Mouse (Mus musculus) hindbrain, embryonic 12.5 days (tissue): ENCODE measurements around the gene Lingo1. TPM values are rescaled to one million over a fixed set of nuclear protein-coding genes. Genes with fewer than 3 reads are reported as not detected.

Source experiments
- ATAC-seq: fragments of 200-750 bp; cut with Nextera tagmentation; 2 replicates; pipeline ENCODE4 v1.8.0; 2017; ENCODE audit warnings: moderate TSS enrichment; ENCODE audit not compliant: low FRiP score
- H3K27ac ChIP-seq: fragments of 300-500 bp; sonication (generic); 2 replicates; pipeline ENCODE4 v1.5.1; 2016; ENCODE audit warnings: mild to moderate bottlenecking
- H3K27me3 ChIP-seq: fragments of 300-500 bp; sonication (generic); 2 replicates; pipeline ENCODE4 v1.6.1; 2016; ENCODE audit warnings: mild to moderate bottlenecking
- H3K36me3 ChIP-seq: fragments of 300-500 bp; sonication (generic); 2 replicates; pipeline ENCODE4 v1.6.1; 2016; ENCODE audit warnings: mild to moderate bottlenecking
- H3K4me1 ChIP-seq: fragments of 300-500 bp; sonication (generic); 2 replicates; pipeline ENCODE4 v1.6.1; 2016
- H3K4me2 ChIP-seq: fragments of 300-500 bp; sonication (generic); replicated peaks from 2 replicates; pipeline ENCODE4 v1.6.1; 2016; ENCODE audit warnings: mild to moderate bottlenecking
- H3K4me3 ChIP-seq: fragments of 300-500 bp; sonication (generic); 2 replicates; pipeline ENCODE4 v1.5.1; 2016; ENCODE audit warnings: mild to moderate bottlenecking
- H3K9ac ChIP-seq: fragments of 300-500 bp; sonication (generic); 2 replicates; pipeline ENCODE4 v1.6.1; 2016; ENCODE audit warnings: mild to moderate bottlenecking, moderate library complexity
- H3K9me3 ChIP-seq: fragments of 300-500 bp; sonication (generic); replicated peaks from 2 replicates; pipeline ENCODE4 v1.6.1; 2016; ENCODE audit warnings: mild to moderate bottlenecking
- WGBS: fragments of 180-500 bp; shearing (Covaris S2); methylation state at CpG from one replicate; pipeline ENCODE4 v1.1.7; 2016; 5-methylcytosine and 5-hydroxymethylcytosine counted together
- polyA plus RNA-seq: library from polyadenylated mRNA; unstranded; fragments of >200 nt; fragmentation: Nextera tagmentation; extraction: Ambion mirVana; gene quantifications from 2 replicates; pipeline ENCODE4 v1.2.1, GENCODE M21; 2016

Gene Lingo1
- polyA plus RNA-seq, 1 experiment from 2014 or later: 35.6 TPM

- Histone ChIP-seq H3K4me1 (peaks cover 12% of the 10 kb centered on the region), H3K4me2 (no peak overlapping the region), H3K9me3 (no peaks in the 10 kb centered on the region), H3K27ac (no peak overlapping the region), H3K36me3 (no peaks in the 10 kb centered on the region), H3K9ac (no peak overlapping the region), H3K27me3 (peaks cover 3% of the 10 kb centered on the region), H3K4me3 (no peak overlapping the region)
- WGBS: 47% methylated on average over 6 of the region's 6 CpGs
- ATAC-seq: no peak
These were observed 22.0 kb downstream of the Lingo1 start for GRCm38 (mm10) chr9:56774231-56774630.

GRCm38 (mm10) chr9:56773666-56774065, 22.6 kb downstream of the Lingo1 start:
- WGBS: 75% methylated on average over 7 of the region's 7 CpGs
- Histone ChIP-seq H3K4me2 (no peak overlapping the region), H3K27ac (no peak overlapping the region), H3K36me3 (no peaks in the 10 kb centered on the region), H3K9ac (0 out of 2 replicates have a peak overlapping the region, but pooled peaks have one; percentile 23), H3K27me3 (peaks cover 3% of the 10 kb centered on the region), H3K4me1 (peaks cover 12% of the 10 kb centered on the region), H3K9me3 (no peaks in the 10 kb centered on the region), H3K4me3 (no peak overlapping the region)
- ATAC-seq: no peak

- Histone ChIP-seq H3K27me3 (no peaks in the 10 kb centered on the region), H3K4me2 (no peak overlapping the region), H3K4me1 (peaks cover 11% of the 10 kb centered on the region), H3K9ac (no peak overlapping the region), H3K9me3 (no peaks in the 10 kb centered on the region), H3K36me3 (no peaks in the 10 kb centered on the region), H3K4me3 (no peak overlapping the region), H3K27ac (no peak overlapping the region)
- 60% methylated on average over 9 of the region's 9 CpGs for WGBS
- peak; percentile 72 for ATAC-seq
These were observed 28.6 kb downstream of the Lingo1 start for GRCm38 (mm10) chr9:56767653-56768136.

- no peak overlapping the region for H3K9ac ChIP-seq
- H3K27ac ChIP-seq: no peak overlapping the region
- H3K36me3 ChIP-seq: no peaks in the 10 kb centered on the region
- WGBS: 60% methylated on average over 11 of the region's 11 CpGs
- no peak overlapping the region for H3K4me3 ChIP-seq
- ATAC-seq: no peak
- H3K4me1 ChIP-seq: peaks cover 11% of the 10 kb centered on the region
- H3K27me3 ChIP-seq: no peaks in the 10 kb centered on the region
- H3K9me3 ChIP-seq: no peaks in the 10 kb centered on the region
- no peak overlapping the region for H3K4me2 ChIP-seq
These were observed 29.5 kb downstream of the Lingo1 start for GRCm38 (mm10) chr9:56766629-56767357.

- Histone ChIP-seq H3K9ac (no peak overlapping the region), H3K4me3 (no peak overlapping the region), H3K9me3 (no peaks in the 10 kb centered on the region), H3K4me2 (no peak overlapping the region), H3K27ac (no peak overlapping the region), H3K27me3 (no peaks in the 10 kb centered on the region), H3K4me1 (peaks cover 22% of the 10 kb centered on the region), H3K36me3 (no peaks in the 10 kb centered on the region)
- no peak for ATAC-seq
- WGBS: 81% methylated on average over 9 of the region's 9 CpGs
These were observed 34.1 kb downstream of the Lingo1 start for GRCm38 (mm10) chr9:56762106-56762562.

- ATAC-seq: no peak
- H3K4me3 ChIP-seq: no peak overlapping the region
- H3K9me3 ChIP-seq: no peaks in the 10 kb centered on the region
- H3K9ac ChIP-seq: no peak overlapping the region
- H3K4me2 ChIP-seq: no peak overlapping the region
- H3K27ac ChIP-seq: 0 out of 2 replicates have a peak overlapping the region, but pooled peaks have one; percentile 7
- H3K36me3 ChIP-seq: no peaks in the 10 kb centered on the region
- peaks cover 17% of the 10 kb centered on the region for H3K4me1 ChIP-seq
- WGBS: 22% methylated on average over 11 of the region's 11 CpGs
- peaks cover 4% of the 10 kb centered on the region; the same call in 1 of the 2 replicates for H3K27me3 ChIP-seq
These were observed 38.5 kb downstream of the Lingo1 start for GRCm38 (mm10) chr9:56757791-56758190.

- H3K9ac ChIP-seq: no peak overlapping the region
- peaks cover 4% of the 10 kb centered on the region; the same call in 1 of the 2 replicates for H3K27me3 ChIP-seq
- H3K27ac ChIP-seq: no peak overlapping the region
- no peaks in the 10 kb centered on the region for H3K36me3 ChIP-seq
- ATAC-seq: no peak
- no peak overlapping the region for H3K4me3 ChIP-seq
- 95% methylated on average over 5 of the region's 5 CpGs for WGBS
- peaks cover 13% of the 10 kb centered on the region for H3K4me1 ChIP-seq
- no peak overlapping the region for H3K4me2 ChIP-seq
- no peaks in the 10 kb centered on the region for H3K9me3 ChIP-seq
These were observed 41.1 kb downstream of the Lingo1 start for GRCm38 (mm10) chr9:56755119-56755518.

GRCm38 (mm10) chr9:56753386-56753785, 42.9 kb downstream of the Lingo1 start:
- Histone ChIP-seq H3K27me3 (peaks cover 4% of the 10 kb centered on the region; the same call in 1 of the 2 replicates), H3K9me3 (no peaks in the 10 kb centered on the region), H3K36me3 (no peaks in the 10 kb centered on the region), H3K27ac (no peak overlapping the region), H3K4me2 (no peak overlapping the region), H3K9ac (no peak overlapping the region), H3K4me3 (no peak overlapping the region), H3K4me1 (peaks cover 12% of the 10 kb centered on the region)
- 68% methylated on average over 6 of the region's 6 CpGs for WGBS
- ATAC-seq: no peak

GRCm38 (mm10) chr9:56748056-56748455, 48.2 kb downstream of the Lingo1 start:
- Histone ChIP-seq H3K4me3 (no peak overlapping the region), H3K27ac (no peak overlapping the region), H3K36me3 (no peaks in the 10 kb centered on the region), H3K9ac (no peak overlapping the region), H3K9me3 (no peaks in the 10 kb centered on the region), H3K27me3 (no peaks in the 10 kb centered on the region), H3K4me2 (no peak overlapping the region), H3K4me1 (peaks cover 17% of the 10 kb centered on the region)
- no peak for ATAC-seq
- WGBS: 56% methylated on average over 5 of the region's 5 CpGs

GRCm38 (mm10) chr9:56746926-56747294, 49.4 kb downstream of the Lingo1 start:
- H3K4me3 ChIP-seq: no peak overlapping the region
- no peaks in the 10 kb centered on the region for H3K27me3 ChIP-seq
- no peaks in the 10 kb centered on the region for H3K9me3 ChIP-seq
- H3K4me2 ChIP-seq: no peak overlapping the region
- H3K9ac ChIP-seq: no peak overlapping the region
- 57% methylated on average over 4 of the region's 4 CpGs for WGBS
- peaks cover 17% of the 10 kb centered on the region for H3K4me1 ChIP-seq
- no peaks in the 10 kb centered on the region for H3K36me3 ChIP-seq
- ATAC-seq: no peak
- no peak overlapping the region for H3K27ac ChIP-seq

GRCm38 (mm10) chr9:56746195-56746925, 49.9 kb downstream of the Lingo1 start:
- Histone ChIP-seq H3K4me1 (peaks cover 17% of the 10 kb centered on the region), H3K27ac (no peak overlapping the region), H3K9ac (no peak overlapping the region), H3K9me3 (no peaks in the 10 kb centered on the region), H3K4me3 (no peak overlapping the region), H3K4me2 (no peak overlapping the region), H3K36me3 (no peaks in the 10 kb centered on the region), H3K27me3 (no peaks in the 10 kb centered on the region)
- ATAC-seq: peak; percentile 63
- 73% methylated on average over 14 of the region's 14 CpGs for WGBS

- H3K36me3 ChIP-seq: no peaks in the 10 kb centered on the region
- H3K4me1 ChIP-seq: peaks cover 17% of the 10 kb centered on the region
- ATAC-seq: no peak
- H3K4me2 ChIP-seq: no peak overlapping the region
- WGBS: 48% methylated on average over 5 of the region's 5 CpGs
- H3K27ac ChIP-seq: no peak overlapping the region
- no peaks in the 10 kb centered on the region for H3K9me3 ChIP-seq
- H3K27me3 ChIP-seq: no peaks in the 10 kb centered on the region
- H3K4me3 ChIP-seq: no peak overlapping the region
- H3K9ac ChIP-seq: no peak overlapping the region
These were observed 51.9 kb downstream of the Lingo1 start for GRCm38 (mm10) chr9:56744369-56744768.
